Mouse (Mus musculus) hindbrain, embryonic 11.5 days (tissue): Measurements from ENCODE around the gene Fads2. TPM values are rescaled to one million over a fixed set of nuclear protein-coding genes. Genes with fewer than 3 reads are reported as not detected.
A peak's percentile ranks its signal among the peaks of the same experiment; 100 is the strongest.
"Not testable (repeated sequence)": the region's sequence is repeated elsewhere in the genome, so short reads cannot be mapped to it uniquely, and the experiment has no call there.

ENCODE experiments used
- ATAC-seq: fragments of 200-750 bp; cut with Nextera tagmentation; 2 replicates; pipeline ENCODE4 v1.8.0; 2017; ENCODE audit warnings: mild to moderate bottlenecking, moderate TSS enrichment, moderate library complexity; ENCODE audit not compliant: low FRiP score
- DNase-seq: peaks from one replicate; pipeline ENCODE4 v3.0.0-alpha.2; 2015; ENCODE audit warnings: low spot score
- H3K27ac ChIP-seq: fragments of 300-500 bp; sonication (generic); 2 replicates; pipeline ENCODE4 v1.5.1; 2014; ENCODE audit warnings: mild to moderate bottlenecking, low read depth, low read length
- H3K27me3 ChIP-seq: fragments of 300-500 bp; sonication (generic); 2 replicates; pipeline ENCODE4 v1.6.1; 2014; ENCODE audit warnings: mild to moderate bottlenecking, low read length, moderate library complexity, mixed read lengths; ENCODE audit not compliant: control insufficient read depth, insufficient read depth
- H3K36me3 ChIP-seq: fragments of 300-500 bp; sonication (generic); 2 replicates; pipeline ENCODE4 v1.6.1; 2014; ENCODE audit warnings: mild to moderate bottlenecking, low read length, moderate library complexity, mixed read lengths; ENCODE audit not compliant: control insufficient read depth, insufficient read depth
- H3K4me1 ChIP-seq: fragments of 300-500 bp; sonication (generic); replicated peaks from 2 replicates; pipeline ENCODE4 v1.6.1; 2014; ENCODE audit warnings: low read length, mixed read lengths; ENCODE audit not compliant: control insufficient read depth, insufficient read depth
- H3K4me2 ChIP-seq: fragments of 300-500 bp; sonication (generic); replicated peaks from 2 replicates; pipeline ENCODE4 v1.6.1; 2014; ENCODE audit warnings: mild to moderate bottlenecking, low read depth, low read length
- H3K4me3 ChIP-seq: fragments of 300-500 bp; sonication (generic); 2 replicates; pipeline ENCODE4 v1.5.1; 2014; ENCODE audit warnings: low read depth, low read length
- H3K9ac ChIP-seq: fragments of 300-500 bp; sonication (generic); 2 replicates; pipeline ENCODE4 v1.6.1; 2014; ENCODE audit warnings: low read depth, low read length
- H3K9me3 ChIP-seq: fragments of 300-500 bp; sonication (generic); 2 replicates; pipeline ENCODE4 v1.6.1; 2016; ENCODE audit warnings: low read length; ENCODE audit not compliant: control insufficient read depth
- WGBS: fragments of 180-500 bp; shearing (Covaris S2); extraction: QIAGEN DNeasy Blood & Tissue Kit; methylation state at CpG from one replicate; pipeline ENCODE4 v1.1.7; 2014; 5-methylcytosine and 5-hydroxymethylcytosine counted together
- polyA plus RNA-seq: library from polyadenylated mRNA; unstranded; fragments of >200 nt; fragmentation: Nextera tagmentation; extraction: Ambion mirVana; gene quantifications from 2 replicates; pipeline ENCODE4 v1.2.1, GENCODE M21; 2014

Fads2 gene
- 62.9 and 63.9 TPM in 2 replicates for polyA plus RNA-seq

GRCm38 (mm10) chr19:10101341-10102053, at the start of gene Fads2:
Gene Fads2, minus strand, starts transcription at chr19:10101746.
- WGBS: under 1% methylated on average over 57 of the region's 57 CpGs
- peak within 1 kb of the TSS; percentile 96 for H3K27ac ChIP-seq

DNA sequence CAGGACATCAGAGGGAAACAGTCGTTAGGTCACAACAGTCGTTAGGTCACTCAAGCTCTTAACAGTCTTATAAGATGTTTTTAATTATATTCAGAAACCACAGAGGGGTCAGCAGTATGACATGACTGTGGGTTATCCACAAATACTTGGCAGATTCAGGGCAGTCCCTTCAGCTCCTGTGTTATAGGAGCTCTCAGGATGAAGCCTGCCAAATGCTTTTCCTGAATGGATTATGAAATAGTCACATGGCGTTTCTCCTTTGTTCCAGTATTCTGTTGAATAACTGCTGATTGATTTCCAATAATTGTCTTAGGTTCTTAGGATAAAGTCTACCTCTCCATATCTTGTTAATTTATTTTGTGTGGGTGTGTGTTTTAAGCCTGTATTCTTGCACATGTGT, 47.6 kb upstream of the Fads2 start:
- DNase-seq (no peak), ATAC-seq (no peak)
- Histone ChIP-seq H3K27me3 (no peaks in the 10 kb centered on the region), H3K36me3 (no peaks in the 10 kb centered on the region), H3K4me2 (no peak overlapping the region), H3K27ac (no peak overlapping the region), H3K4me1 (no peaks in the 10 kb centered on the region), H3K9me3 (no peaks in the 10 kb centered on the region), H3K9ac (no peak overlapping the region), H3K4me3 (no peak overlapping the region)
- WGBS: 82% methylated on average over 3 of the region's 3 CpGs

More at GRCm38 (mm10) chr19:10101341-10102053, at the start of gene Fads2:
- no peaks in the 10 kb centered on the region for H3K36me3 ChIP-seq
- peak within 1 kb of the TSS; percentile 86 for H3K9ac ChIP-seq
- DNase-seq (peak; percentile 94), ATAC-seq (peak; percentile 96)
- H3K4me2 ChIP-seq: peak within 1 kb of the TSS; percentile 75
- H3K27me3 ChIP-seq: no peaks in the 10 kb centered on the region
- H3K9me3 ChIP-seq: no peaks in the 10 kb centered on the region
- peaks cover 11% of the 10 kb centered on the region for H3K4me1 ChIP-seq
- H3K4me3 ChIP-seq: peak within 1 kb of the TSS; percentile 87

DNA sequence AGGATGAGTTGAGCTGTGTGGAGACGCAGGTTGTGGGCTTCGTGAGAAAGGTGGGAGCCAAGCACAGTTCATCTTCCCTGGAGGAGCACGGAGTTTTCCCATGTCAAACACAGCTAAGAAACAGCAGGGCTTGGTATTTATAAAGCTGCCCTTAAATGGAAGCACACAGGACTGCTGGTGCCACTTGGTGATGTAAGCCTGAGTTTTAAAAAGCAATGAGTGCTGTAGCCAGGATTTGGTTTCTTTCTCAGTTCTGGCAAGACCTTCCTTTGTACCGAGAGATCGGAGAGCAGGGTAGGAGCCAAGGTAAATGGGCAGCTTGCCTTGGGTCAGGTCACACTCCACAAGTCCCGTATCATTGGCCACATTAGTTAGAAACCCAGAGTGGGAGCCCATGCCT, 47.0 kb upstream of the Fads2 start:
- no peak overlapping the region for H3K9ac ChIP-seq
- no peak for DNase-seq
- ATAC-seq: no peak
- H3K9me3 ChIP-seq: no peaks in the 10 kb centered on the region
- H3K27me3 ChIP-seq: no peaks in the 10 kb centered on the region
- no peak overlapping the region for H3K27ac ChIP-seq
- WGBS: 87% methylated on average over 6 of the region's 6 CpGs
- H3K36me3 ChIP-seq: no peaks in the 10 kb centered on the region
- H3K4me1 ChIP-seq: no peaks in the 10 kb centered on the region
- H3K4me3 ChIP-seq: no peak overlapping the region
- H3K4me2 ChIP-seq: no peak overlapping the region

GRCm38 (mm10) chr19:10144464-10144863, 42.9 kb upstream of the Fads2 start:
- Histone ChIP-seq H3K4me2 (no peak overlapping the region), H3K27ac (no peak overlapping the region), H3K4me1 (no peaks in the 10 kb centered on the region), H3K9ac (no peak overlapping the region), H3K36me3 (no peaks in the 10 kb centered on the region), H3K27me3 (no peaks in the 10 kb centered on the region), H3K4me3 (no peak overlapping the region), H3K9me3 (no peaks in the 10 kb centered on the region)
- ATAC-seq (no peak), DNase-seq (no peak)
- 63% methylated on average over 4 of the region's 4 CpGs for WGBS

- no peak overlapping the region for H3K27ac ChIP-seq
- peak; percentile 71; the same call in 1 of the 2 replicates for ATAC-seq
- no peak overlapping the region for H3K4me2 ChIP-seq
- DNase-seq: peak; percentile 36
- H3K4me1 ChIP-seq: no peaks in the 10 kb centered on the region
- H3K9me3 ChIP-seq: no peaks in the 10 kb centered on the region
- WGBS: 23% methylated on average over 2 of the region's 2 CpGs
- no peaks in the 10 kb centered on the region for H3K27me3 ChIP-seq
- no peak overlapping the region for H3K9ac ChIP-seq
- H3K4me3 ChIP-seq: no peak overlapping the region
- no peaks in the 10 kb centered on the region for H3K36me3 ChIP-seq
Measured at GRCm38 (mm10) chr19:10143667-10144066, 42.1 kb upstream of the Fads2 start.

- Histone ChIP-seq H3K27me3 (no peaks in the 10 kb centered on the region), H3K27ac (no peak overlapping the region), H3K36me3 (no peaks in the 10 kb centered on the region), H3K9ac (no peak overlapping the region), H3K4me2 (no peak overlapping the region), H3K4me3 (no peak overlapping the region), H3K9me3 (no peaks in the 10 kb centered on the region), H3K4me1 (no peaks in the 10 kb centered on the region)
- 88% methylated on average over 6 of the region's 6 CpGs for WGBS
- ATAC-seq (no peak), DNase-seq (no peak)
Measured at GRCm38 (mm10) chr19:10139736-10140135, 38.2 kb upstream of the Fads2 start.

GRCm38 (mm10) chr19:10137423-10137822, 35.9 kb upstream of the Fads2 start:
- Histone ChIP-seq H3K9ac (no peak overlapping the region), H3K4me3 (no peak overlapping the region), H3K36me3 (no peaks in the 10 kb centered on the region), H3K4me1 (no peaks in the 10 kb centered on the region), H3K9me3 (no peaks in the 10 kb centered on the region), H3K4me2 (no peak overlapping the region), H3K27ac (no peak overlapping the region), H3K27me3 (no peaks in the 10 kb centered on the region)
- WGBS: 81% methylated on average over 5 of the region's 5 CpGs
- ATAC-seq (no peak), DNase-seq (no peak)

DNA sequence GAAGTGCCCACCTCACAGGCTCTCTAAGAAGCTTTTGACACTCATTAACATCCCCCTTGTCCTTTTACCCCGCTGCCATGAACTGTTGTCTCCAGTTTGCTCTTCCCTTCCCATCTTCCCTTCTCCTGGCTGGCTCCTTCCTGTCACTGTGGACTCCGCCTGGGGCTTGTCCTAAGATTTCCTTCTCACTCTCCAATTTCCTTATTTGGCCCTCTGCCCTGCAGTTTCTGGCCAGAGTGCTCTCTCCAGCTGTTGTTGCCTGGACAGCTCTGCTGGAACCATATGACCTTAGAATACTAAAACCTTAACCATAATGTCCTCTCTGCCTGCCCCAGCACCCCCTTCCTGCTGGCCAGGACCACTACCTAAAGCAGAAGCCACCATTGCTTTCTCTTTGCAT, 33.1 kb upstream of the Fads2 start:
- Histone ChIP-seq H3K36me3 (no peaks in the 10 kb centered on the region), H3K4me1 (no peaks in the 10 kb centered on the region), H3K27ac (no peak overlapping the region), H3K9ac (no peak overlapping the region), H3K27me3 (no peaks in the 10 kb centered on the region), H3K9me3 (no peaks in the 10 kb centered on the region), H3K4me3 (no peak overlapping the region), H3K4me2 (no peak overlapping the region)
- no peak for ATAC-seq
- 40% methylated on average over 2 of the region's 2 CpGs for WGBS
- no peak for DNase-seq

GRCm38 (mm10) chr19:10129547-10129946, 28.0 kb upstream of the Fads2 start:
- H3K27ac ChIP-seq, H3K9me3 ChIP-seq, H3K36me3 ChIP-seq, DNase-seq, ATAC-seq, H3K4me1 ChIP-seq, H3K4me3 ChIP-seq, H3K4me2 ChIP-seq, H3K9ac ChIP-seq, H3K27me3 ChIP-seq: not testable (repeated sequence)
- WGBS: 80% methylated on average over 7 of the region's 7 CpGs
